Mouse (Mus musculus): ENCODE data around the gene Gm19668. TPM values are rescaled to one million over a fixed set of nuclear protein-coding genes. Genes with fewer than 3 reads are reported as not detected.

Gene Gm19668
- total and polyA plus RNA-seq, 2 experiments from 2014 or later = not detected

Other genes starting within 250 kb of the Gm19668 start
Only the 30 nearest of the 33 such genes appear.
- gene Sumo3, start 193.0 kb downstream of the Gm19668 start, total RNA-seq (2014; rRNA removed; ENCODE audit: low replicate concordance) = 112 and 128 TPM in 2 replicates
- 121 and 128 TPM in 2 replicates for gene Sumo3, start 193.0 kb downstream of the Gm19668 start, polyA plus RNA-seq (2015; fragmentation: Nextera tagmentation; extraction: Ambion mirVana)
- gene Gm49325, start 192.9 kb downstream of the Gm19668 start, total RNA-seq (2014; rRNA removed; ENCODE audit: low replicate concordance) = not detected in 2 replicates
- 6.8 and 13.7 TPM in 2 replicates for gene Gm49325, start 192.9 kb downstream of the Gm19668 start, polyA plus RNA-seq (2015; fragmentation: Nextera tagmentation; extraction: Ambion mirVana)
- gene Ube2g2, start 176.9 kb downstream of the Gm19668 start, total RNA-seq (2014; rRNA removed; ENCODE audit: low replicate concordance) = 54.1 and 56.4 TPM in 2 replicates
- gene Ube2g2, start 176.9 kb downstream of the Gm19668 start, polyA plus RNA-seq (2015; fragmentation: Nextera tagmentation; extraction: Ambion mirVana) = 69.7 and 71.8 TPM in 2 replicates
- 1.1 TPM in 1 of 2 replicates, not detected in the other for gene Tspear, start 112.6 kb downstream of the Gm19668 start, total RNA-seq (2014; rRNA removed; ENCODE audit: low replicate concordance)
- gene Tspear, start 112.6 kb downstream of the Gm19668 start, polyA plus RNA-seq (2015; fragmentation: Nextera tagmentation; extraction: Ambion mirVana) = not detected in 2 replicates
- gene Gm19402, start 108.4 kb downstream of the Gm19668 start, total RNA-seq (2014; rRNA removed; ENCODE audit: low replicate concordance) = not detected in 2 replicates
- not detected in 2 replicates for gene Gm19402, start 108.4 kb downstream of the Gm19668 start, polyA plus RNA-seq (2015; fragmentation: Nextera tagmentation; extraction: Ambion mirVana)
- not detected in 2 replicates for gene Gm9508, start 101.9 kb downstream of the Gm19668 start, total RNA-seq (2014; rRNA removed; ENCODE audit: low replicate concordance)
- gene Gm9508, start 101.9 kb downstream of the Gm19668 start, polyA plus RNA-seq (2015; fragmentation: Nextera tagmentation; extraction: Ambion mirVana) = not detected in 2 replicates
- not detected in 2 replicates for gene Gm10272, start 92.5 kb downstream of the Gm19668 start, total RNA-seq (2014; rRNA removed; ENCODE audit: low replicate concordance)
- not detected in 2 replicates for gene Gm10272, start 92.5 kb downstream of the Gm19668 start, polyA plus RNA-seq (2015; fragmentation: Nextera tagmentation; extraction: Ambion mirVana)
- gene Gm10024, start 87.7 kb downstream of the Gm19668 start, total RNA-seq (2014; rRNA removed; ENCODE audit: low replicate concordance) = not detected in 2 replicates
- not detected in 2 replicates for gene Gm10024, start 87.7 kb downstream of the Gm19668 start, polyA plus RNA-seq (2015; fragmentation: Nextera tagmentation; extraction: Ambion mirVana)
- not detected in 2 replicates for gene Gm10142, start 83.3 kb downstream of the Gm19668 start, total RNA-seq (2014; rRNA removed; ENCODE audit: low replicate concordance)
- not detected in 2 replicates for gene Gm10142, start 83.3 kb downstream of the Gm19668 start, polyA plus RNA-seq (2015; fragmentation: Nextera tagmentation; extraction: Ambion mirVana)
- gene Krtap12-1, start 78.5 kb downstream of the Gm19668 start, total RNA-seq (2014; rRNA removed; ENCODE audit: low replicate concordance) = not detected in 2 replicates
- gene Krtap12-1, start 78.5 kb downstream of the Gm19668 start, polyA plus RNA-seq (2015; fragmentation: Nextera tagmentation; extraction: Ambion mirVana) = not detected in 2 replicates
- not detected in 2 replicates for gene Gm10100, start 72.6 kb downstream of the Gm19668 start, total RNA-seq (2014; rRNA removed; ENCODE audit: low replicate concordance)
- gene Gm10100, start 72.6 kb downstream of the Gm19668 start, polyA plus RNA-seq (2015; fragmentation: Nextera tagmentation; extraction: Ambion mirVana) = not detected in 2 replicates
- not detected in 2 replicates for gene Gm18596, start 56.5 kb downstream of the Gm19668 start, total RNA-seq (2014; rRNA removed; ENCODE audit: low replicate concordance)
- gene Gm18596, start 56.5 kb downstream of the Gm19668 start, polyA plus RNA-seq (2015; fragmentation: Nextera tagmentation; extraction: Ambion mirVana) = not detected in 2 replicates
- gene Gm9736, start 47.8 kb downstream of the Gm19668 start, total RNA-seq (2014; rRNA removed; ENCODE audit: low replicate concordance) = not detected in 2 replicates
- not detected in 2 replicates for gene Gm9736, start 47.8 kb downstream of the Gm19668 start, polyA plus RNA-seq (2015; fragmentation: Nextera tagmentation; extraction: Ambion mirVana)
- not detected in 2 replicates for gene Gm3233, start 39.5 kb downstream of the Gm19668 start, total RNA-seq (2014; rRNA removed; ENCODE audit: low replicate concordance)
- gene Gm3233, start 39.5 kb downstream of the Gm19668 start, polyA plus RNA-seq (2015; fragmentation: Nextera tagmentation; extraction: Ambion mirVana) = not detected in 2 replicates
- gene Gm3238, start 27.8 kb downstream of the Gm19668 start, total RNA-seq (2014; rRNA removed; ENCODE audit: low replicate concordance) = not detected in 2 replicates
- gene Gm3238, start 27.8 kb downstream of the Gm19668 start, polyA plus RNA-seq (2015; fragmentation: Nextera tagmentation; extraction: Ambion mirVana) = not detected in 2 replicates
- not detected in 2 replicates for gene Gm7138, start 22.2 kb downstream of the Gm19668 start, total RNA-seq (2014; rRNA removed; ENCODE audit: low replicate concordance)
- gene Gm7138, start 22.2 kb downstream of the Gm19668 start, polyA plus RNA-seq (2015; fragmentation: Nextera tagmentation; extraction: Ambion mirVana) = not detected in 2 replicates
- gene Gm3250, start 16.6 kb downstream of the Gm19668 start, total RNA-seq (2014; rRNA removed; ENCODE audit: low replicate concordance) = not detected in 2 replicates
- gene Gm3250, start 16.6 kb downstream of the Gm19668 start, polyA plus RNA-seq (2015; fragmentation: Nextera tagmentation; extraction: Ambion mirVana) = not detected in 2 replicates
- gene Gm7137, start 10.9 kb downstream of the Gm19668 start, total RNA-seq (2014; rRNA removed; ENCODE audit: low replicate concordance) = not detected in 2 replicates
- not detected in 2 replicates for gene Gm7137, start 10.9 kb downstream of the Gm19668 start, polyA plus RNA-seq (2015; fragmentation: Nextera tagmentation; extraction: Ambion mirVana)
- not detected in 2 replicates for gene Gm9639, start 4.1 kb downstream of the Gm19668 start, total RNA-seq (2014; rRNA removed; ENCODE audit: low replicate concordance)
- not detected in 2 replicates for gene Gm9639, start 4.1 kb downstream of the Gm19668 start, polyA plus RNA-seq (2015; fragmentation: Nextera tagmentation; extraction: Ambion mirVana)
- not detected in 2 replicates for gene Gm9507, start 12.7 kb upstream of the Gm19668 start, total RNA-seq (2014; rRNA removed; ENCODE audit: low replicate concordance)
- gene Gm9507, start 12.7 kb upstream of the Gm19668 start, polyA plus RNA-seq (2015; fragmentation: Nextera tagmentation; extraction: Ambion mirVana) = not detected in 2 replicates
- not detected in 2 replicates for gene Gm2696, start 15.5 kb upstream of the Gm19668 start, total RNA-seq (2014; rRNA removed; ENCODE audit: low replicate concordance)
- not detected in 2 replicates for gene Gm2696, start 15.5 kb upstream of the Gm19668 start, polyA plus RNA-seq (2015; fragmentation: Nextera tagmentation; extraction: Ambion mirVana)
- gene Krtap10-4, start 28.0 kb upstream of the Gm19668 start, total RNA-seq (2014; rRNA removed; ENCODE audit: low replicate concordance) = not detected in 2 replicates
- gene Krtap10-4, start 28.0 kb upstream of the Gm19668 start, polyA plus RNA-seq (2015; fragmentation: Nextera tagmentation; extraction: Ambion mirVana) = not detected in 2 replicates
- gene Krtap10-10, start 36.8 kb upstream of the Gm19668 start, total RNA-seq (2014; rRNA removed; ENCODE audit: low replicate concordance) = not detected in 2 replicates
- not detected in 2 replicates for gene Krtap10-10, start 36.8 kb upstream of the Gm19668 start, polyA plus RNA-seq (2015; fragmentation: Nextera tagmentation; extraction: Ambion mirVana)
- not detected in 2 replicates for gene Gm36176, start 47.7 kb upstream of the Gm19668 start, total RNA-seq (2014; rRNA removed; ENCODE audit: low replicate concordance)
- not detected in 2 replicates for gene Gm36176, start 47.7 kb upstream of the Gm19668 start, polyA plus RNA-seq (2015; fragmentation: Nextera tagmentation; extraction: Ambion mirVana)
- not detected in 2 replicates for gene Gm10318, start 53.7 kb upstream of the Gm19668 start, total RNA-seq (2014; rRNA removed; ENCODE audit: low replicate concordance)
- gene Gm10318, start 53.7 kb upstream of the Gm19668 start, polyA plus RNA-seq (2015; fragmentation: Nextera tagmentation; extraction: Ambion mirVana) = not detected in 2 replicates
- not detected in 2 replicates for gene Gm3285, start 62.8 kb upstream of the Gm19668 start, total RNA-seq (2014; rRNA removed; ENCODE audit: low replicate concordance)
- gene Gm3285, start 62.8 kb upstream of the Gm19668 start, polyA plus RNA-seq (2015; fragmentation: Nextera tagmentation; extraction: Ambion mirVana) = not detected in 2 replicates
- gene Lrrc3, start 103.4 kb upstream of the Gm19668 start, total RNA-seq (2014; rRNA removed; ENCODE audit: low replicate concordance) = 0.08 and 2.5 TPM in 2 replicates
- 0.54 and 0.63 TPM in 2 replicates for gene Lrrc3, start 103.4 kb upstream of the Gm19668 start, polyA plus RNA-seq (2015; fragmentation: Nextera tagmentation; extraction: Ambion mirVana)
- 0.27 and 2.4 TPM in 2 replicates for gene Trpm2, start 171.4 kb upstream of the Gm19668 start, total RNA-seq (2014; rRNA removed; ENCODE audit: low replicate concordance)
- gene Trpm2, start 171.4 kb upstream of the Gm19668 start, polyA plus RNA-seq (2015; fragmentation: Nextera tagmentation; extraction: Ambion mirVana) = 0.11 TPM in 2 replicates
- 14.8 and 48.9 TPM in 2 replicates for gene 1810043G02Rik, start 179.4 kb upstream of the Gm19668 start, total RNA-seq (2014; rRNA removed; ENCODE audit: low replicate concordance)
- 18.1 and 18.6 TPM in 2 replicates for gene 1810043G02Rik, start 179.4 kb upstream of the Gm19668 start, polyA plus RNA-seq (2015; fragmentation: Nextera tagmentation; extraction: Ambion mirVana)
- 353 and 356 TPM in 2 replicates for gene Pfkl, start 210.9 kb upstream of the Gm19668 start, total RNA-seq (2014; rRNA removed; ENCODE audit: low replicate concordance)
- gene Pfkl, start 210.9 kb upstream of the Gm19668 start, polyA plus RNA-seq (2015; fragmentation: Nextera tagmentation; extraction: Ambion mirVana) = 68.9 and 71.0 TPM in 2 replicates